Mouse (Mus musculus) embryonic facial prominence, embryonic 12.5 days (tissue): ENCODE data around the gene Pipox. TPM values are rescaled to one million over a fixed set of nuclear protein-coding genes. Genes with fewer than 3 reads are reported as not detected.
A peak's percentile ranks its signal among the peaks of the same experiment; 100 is the strongest.

Experiments used
- ATAC-seq: fragments of 200-750 bp; cut with Nextera tagmentation; 2 replicates; pipeline ENCODE4 v1.8.0; 2017; ENCODE audit not compliant: insufficient number of reproducible peaks, insufficient read depth, low FRiP score, low TSS enrichment
- H3K27ac ChIP-seq: fragments of 300-500 bp; sonication (generic); 2 replicates; pipeline ENCODE4 v1.5.1; 2016; ENCODE audit warnings: mild to moderate bottlenecking
- H3K27me3 ChIP-seq: fragments of 300-500 bp; sonication (generic); 2 replicates; pipeline ENCODE4 v1.6.1; 2016; ENCODE audit warnings: mild to moderate bottlenecking, moderate library complexity
- H3K36me3 ChIP-seq: fragments of 300-500 bp; sonication (generic); 2 replicates; pipeline ENCODE4 v1.6.1; 2016; ENCODE audit warnings: mild to moderate bottlenecking
- H3K4me1 ChIP-seq: fragments of 300-500 bp; sonication (generic); 2 replicates; pipeline ENCODE4 v1.6.1; 2016
- H3K4me2 ChIP-seq: fragments of 300-500 bp; sonication (generic); replicated peaks from 2 replicates; pipeline ENCODE4 v1.6.1; 2016; ENCODE audit warnings: mild to moderate bottlenecking, moderate library complexity
- H3K4me3 ChIP-seq: fragments of 300-500 bp; sonication (generic); 2 replicates; pipeline ENCODE4 v1.5.1; 2016; ENCODE audit warnings: mild to moderate bottlenecking
- H3K9ac ChIP-seq: fragments of 300-500 bp; sonication (generic); 2 replicates; pipeline ENCODE4 v1.6.1; 2016; ENCODE audit warnings: mild to moderate bottlenecking, moderate library complexity
- H3K9me3 ChIP-seq: fragments of 300-500 bp; sonication (generic); 2 replicates; pipeline ENCODE4 v1.6.1; 2016; ENCODE audit warnings: mild to moderate bottlenecking, moderate library complexity
- WGBS: fragments of 180-500 bp; shearing (Covaris S2); methylation state at CpG from one replicate; pipeline ENCODE4 v1.1.7; 2016; 5-methylcytosine and 5-hydroxymethylcytosine counted together
- polyA plus RNA-seq: library from polyadenylated mRNA; unstranded; fragments of >200 nt; fragmentation: Nextera tagmentation; extraction: Ambion mirVana; gene quantifications from 2 replicates; pipeline ENCODE4 v1.2.1, GENCODE M21; 2016

The Pipox gene
- polyA plus RNA-seq, 1 experiment from 2014 or later = 1.7 TPM

DNA sequence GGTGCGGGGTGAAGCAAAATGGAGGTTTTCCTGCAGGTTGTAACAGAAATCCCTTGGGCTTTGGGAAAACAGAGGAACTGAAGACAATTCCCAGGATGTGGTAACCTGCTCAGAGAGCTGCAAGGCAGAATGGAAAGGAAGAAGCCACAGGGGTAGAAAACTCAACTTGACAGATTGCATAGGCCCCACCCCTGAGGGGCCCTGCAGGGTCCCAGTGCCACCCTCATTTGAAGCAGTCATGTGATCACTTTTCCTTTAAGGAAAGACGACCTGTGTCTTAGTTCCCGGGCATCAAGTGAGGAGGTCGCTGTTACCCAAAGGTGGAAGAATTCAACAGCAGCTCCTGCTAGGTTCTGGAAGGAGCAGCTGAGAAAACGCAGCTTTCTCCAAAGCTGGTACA lies 1.0 kb downstream of the Pipox start:
- ATAC-seq = no peak
- H3K9me3 ChIP-seq = no peaks in the 10 kb centered on the region
- WGBS = 8% methylated on average over 5 of the region's 5 CpGs
- peaks cover 35% of the 10 kb centered on the region for H3K4me1 ChIP-seq
- peak overlapping the region; percentile 12; the same call in 1 of the 2 replicates for H3K4me2 ChIP-seq
- H3K27ac ChIP-seq = no peak overlapping the region
- no peak overlapping the region for H3K4me3 ChIP-seq
- H3K27me3 ChIP-seq = peaks cover 26% of the 10 kb centered on the region
- no peak overlapping the region for H3K9ac ChIP-seq
- no peaks in the 10 kb centered on the region for H3K36me3 ChIP-seq

GRCm38 (mm10) chr11:77890648-77891258 lies 3.1 kb downstream of the Pipox start:
- no peak overlapping the region for H3K27ac ChIP-seq
- 54% methylated on average over 2 of the region's 2 CpGs for WGBS
- H3K36me3 ChIP-seq = no peaks in the 10 kb centered on the region
- H3K4me3 ChIP-seq = no peak overlapping the region
- no peak overlapping the region for H3K4me2 ChIP-seq
- peaks cover 12% of the 10 kb centered on the region; the same call in 1 of the 2 replicates for H3K27me3 ChIP-seq
- no peak overlapping the region for H3K9ac ChIP-seq
- ATAC-seq = no peak
- H3K4me1 ChIP-seq = peaks cover 37% of the 10 kb centered on the region
- no peaks in the 10 kb centered on the region for H3K9me3 ChIP-seq

GRCm38 (mm10) chr11:77889484-77889883 lies 4.4 kb downstream of the Pipox start:
- Histone ChIP-seq H3K9me3 (no peaks in the 10 kb centered on the region), H3K4me3 (no peak overlapping the region), H3K4me1 (peaks cover 50% of the 10 kb centered on the region), H3K36me3 (no peaks in the 10 kb centered on the region), H3K9ac (no peak overlapping the region), H3K27me3 (peaks cover 7% of the 10 kb centered on the region; the same call in 1 of the 2 replicates), H3K27ac (no peak overlapping the region), H3K4me2 (no peak overlapping the region)
- 26% methylated on average over 1 of the region's 2 CpGs for WGBS
- no peak for ATAC-seq

DNA sequence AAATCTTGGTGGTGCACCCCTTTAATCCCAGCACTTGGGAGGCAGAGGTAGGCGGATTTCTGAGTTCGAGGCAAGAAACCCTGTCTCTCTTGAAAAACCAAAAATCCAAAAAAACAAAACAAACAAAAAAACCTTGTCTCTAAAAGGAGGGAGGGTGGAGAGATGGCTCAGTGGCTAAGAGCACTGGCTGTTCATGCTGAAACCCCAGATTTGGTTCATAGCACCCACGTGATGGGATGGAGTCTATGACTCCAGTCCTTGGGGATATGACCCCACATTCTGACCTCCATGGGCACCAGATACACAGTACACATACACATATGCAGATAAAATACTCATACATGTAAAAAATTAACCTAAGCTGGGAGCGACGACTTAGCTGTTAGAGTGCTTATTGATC lies 5.0 kb downstream of the Pipox start:
- Histone ChIP-seq H3K4me2 (no peak overlapping the region), H3K4me1 (peaks cover 51% of the 10 kb centered on the region), H3K9me3 (no peaks in the 10 kb centered on the region), H3K27me3 (peaks cover 7% of the 10 kb centered on the region; the same call in 1 of the 2 replicates), H3K27ac (no peak overlapping the region), H3K36me3 (no peaks in the 10 kb centered on the region), H3K9ac (no peak overlapping the region), H3K4me3 (no peak overlapping the region)
- no peak for ATAC-seq
- WGBS = 89% methylated on average over 5 of the region's 5 CpGs

GRCm38 (mm10) chr11:77887373-77887960 lies 6.4 kb downstream of the Pipox start:
- ATAC-seq = peak; percentile 32
- Histone ChIP-seq H3K4me2 (peak overlapping the region; percentile 1; the same call in 1 of the 2 replicates), H3K9ac (no peak overlapping the region), H3K36me3 (no peaks in the 10 kb centered on the region), H3K4me3 (no peak overlapping the region), H3K4me1 (peaks cover 38% of the 10 kb centered on the region), H3K27ac (no peak overlapping the region), H3K9me3 (no peaks in the 10 kb centered on the region), H3K27me3 (peaks cover 7% of the 10 kb centered on the region; the same call in 1 of the 2 replicates)
- 23% methylated on average over 17 of the region's 17 CpGs for WGBS

- Histone ChIP-seq H3K4me1 (peaks cover 38% of the 10 kb centered on the region), H3K27ac (no peak overlapping the region), H3K4me2 (no peak overlapping the region), H3K9me3 (no peaks in the 10 kb centered on the region), H3K4me3 (no peak overlapping the region), H3K27me3 (peaks cover 7% of the 10 kb centered on the region; the same call in 1 of the 2 replicates), H3K9ac (peak overlapping the region; percentile 11; the same call in 1 of the 2 replicates), H3K36me3 (no peaks in the 10 kb centered on the region)
- 24% methylated on average over 8 of the region's 8 CpGs for WGBS
- peak; percentile 16; the same call in 1 of the 2 replicates for ATAC-seq
These were observed 8.7 kb downstream of the Pipox start for GRCm38 (mm10) chr11:77885246-77885575.

GRCm38 (mm10) chr11:77884524-77885245 lies 9.2 kb downstream of the Pipox start:
- H3K4me3 ChIP-seq = no peak overlapping the region
- H3K9ac ChIP-seq = peak overlapping the region; percentile 11; the same call in 1 of the 2 replicates
- H3K4me2 ChIP-seq = no peak overlapping the region
- 32% methylated on average over 10 of the region's 10 CpGs for WGBS
- peaks cover 7% of the 10 kb centered on the region; the same call in 1 of the 2 replicates for H3K27me3 ChIP-seq
- no peaks in the 10 kb centered on the region for H3K9me3 ChIP-seq
- no peaks in the 10 kb centered on the region for H3K36me3 ChIP-seq
- peaks cover 38% of the 10 kb centered on the region for H3K4me1 ChIP-seq
- H3K27ac ChIP-seq = no peak overlapping the region
- no peak for ATAC-seq

GRCm38 (mm10) chr11:77876760-77877148 lies 17.1 kb downstream of the Pipox start:
- no peak overlapping the region for H3K4me2 ChIP-seq
- no peaks in the 10 kb centered on the region for H3K27me3 ChIP-seq
- H3K4me3 ChIP-seq = no peak overlapping the region
- ATAC-seq = no peak
- H3K27ac ChIP-seq = no peak overlapping the region
- H3K9ac ChIP-seq = no peak overlapping the region
- H3K36me3 ChIP-seq = no peaks in the 10 kb centered on the region
- 61% methylated on average over 11 of the region's 11 CpGs for WGBS
- no peaks in the 10 kb centered on the region for H3K9me3 ChIP-seq
- peaks cover 19% of the 10 kb centered on the region; the same call in 1 of the 2 replicates for H3K4me1 ChIP-seq

DNA sequence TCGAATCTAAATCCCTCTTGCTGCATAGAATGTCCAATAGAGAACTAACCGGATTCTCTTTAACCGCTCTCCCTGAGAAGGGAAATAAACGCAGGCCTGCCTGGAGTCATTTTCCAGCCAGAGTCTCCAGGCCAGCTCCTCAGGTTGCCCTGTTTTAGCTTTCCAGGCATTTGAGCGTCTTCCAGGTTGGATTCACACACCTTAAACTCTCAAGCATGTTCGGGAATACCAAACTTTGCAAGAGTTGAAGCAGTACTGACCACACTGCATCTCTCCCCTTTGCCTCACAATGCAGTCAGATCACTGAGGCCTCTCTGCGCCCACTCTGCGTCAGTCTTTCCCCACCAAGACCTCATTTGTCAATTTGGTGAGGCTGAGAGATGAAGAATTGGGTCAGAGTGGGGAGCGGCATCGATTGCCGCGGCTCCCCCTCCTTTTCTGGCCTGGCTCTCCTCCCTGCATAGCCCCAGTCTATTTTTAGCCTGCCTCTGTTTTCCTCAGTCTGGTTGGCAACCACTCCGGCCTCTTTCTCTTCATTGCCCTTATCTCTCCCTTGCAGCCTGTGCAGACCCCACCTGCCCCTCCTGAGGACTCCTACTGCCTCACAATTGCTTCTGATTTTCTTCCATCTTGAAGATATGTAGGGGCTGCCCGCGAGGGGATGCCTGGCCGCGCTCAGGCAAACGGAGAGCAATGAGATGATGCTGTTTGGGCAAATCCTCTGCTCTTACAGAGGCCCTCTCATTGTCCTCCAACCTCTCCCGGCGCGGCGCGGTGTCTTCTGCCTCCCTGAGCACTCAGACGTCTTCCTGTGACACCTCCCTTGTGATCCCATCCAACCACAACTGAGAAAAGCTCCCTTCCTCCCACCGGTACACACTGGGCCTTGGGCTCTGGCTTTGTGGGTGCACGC lies 17.8 kb downstream of the Pipox start:
- Histone ChIP-seq H3K9me3 (no peaks in the 10 kb centered on the region), H3K4me1 (peaks cover 19% of the 10 kb centered on the region; the same call in 1 of the 2 replicates), H3K4me2 (no peak overlapping the region), H3K27ac (no peak overlapping the region), H3K27me3 (no peaks in the 10 kb centered on the region), H3K36me3 (no peaks in the 10 kb centered on the region), H3K9ac (no peak overlapping the region), H3K4me3 (no peak overlapping the region)
- WGBS = 66% methylated on average over 26 of the region's 26 CpGs
- ATAC-seq = no peak

- H3K4me3 ChIP-seq = no peak overlapping the region
- no peak for ATAC-seq
- H3K4me2 ChIP-seq = no peak overlapping the region
- H3K9ac ChIP-seq = no peak overlapping the region
- H3K4me1 ChIP-seq = peaks cover 19% of the 10 kb centered on the region; the same call in 1 of the 2 replicates
- WGBS = 60% methylated on average over 5 of the region's 5 CpGs
- H3K27ac ChIP-seq = no peak overlapping the region
- no peaks in the 10 kb centered on the region for H3K36me3 ChIP-seq
- H3K9me3 ChIP-seq = no peaks in the 10 kb centered on the region
- H3K27me3 ChIP-seq = no peaks in the 10 kb centered on the region
These were observed 18.6 kb downstream of the Pipox start for GRCm38 (mm10) chr11:77875269-77875668.

- ATAC-seq = no peak
- Histone ChIP-seq H3K4me1 (peaks cover 19% of the 10 kb centered on the region; the same call in 1 of the 2 replicates), H3K4me3 (no peak overlapping the region), H3K36me3 (no peaks in the 10 kb centered on the region), H3K27ac (no peak overlapping the region), H3K4me2 (no peak overlapping the region), H3K9me3 (no peaks in the 10 kb centered on the region), H3K27me3 (no peaks in the 10 kb centered on the region), H3K9ac (no peak overlapping the region)
- WGBS = 51% methylated on average over 6 of the region's 6 CpGs
These were observed 19.1 kb downstream of the Pipox start for GRCm38 (mm10) chr11:77874685-77875231.
